21 mouse cellular contexts compared by ENCODE assay signal in genomic region chr5:53176703-53177102, GRCm38 (mm10). TPM values are rescaled to one million over a fixed set of nuclear protein-coding genes. Genes with fewer than 3 reads are reported as not detected.
DNase-seq lines count a peak whose midpoint lies in the region; ATAC-seq and TF ChIP-seq lines count a peak whose summit lies in the region.
"Had no signal": no experiment of that assay in that cellular context is flagged by ENCODE, and none has a peak within 500 bp of the region (broad histone marks: within the 10 kb centered on the region; RNA-seq: fewer than 3 reads in every experiment).

No protein-coding gene starts in this region.

- no peaks in the 10 kb centered on the region for H3K9me3 ChIP-seq in heart, embryonic 12.5 days (replicated peaks)
- no peaks in the 10 kb centered on the region for H3K9me3 ChIP-seq in heart, embryonic 10.5 days
- no peaks in the 10 kb centered on the region for H3K9me3 ChIP-seq in heart, embryonic 16.5 days (replicated peaks; ENCODE audit: control insufficient read depth, low read length)
- H3K9me3 ChIP-seq in lung, embryonic 16.5 days (ENCODE audit: control insufficient read depth, low read length): no peaks in the 10 kb centered on the region
- H3K9me3 ChIP-seq: embryonic facial prominence, embryonic 15.5 days; forebrain, embryonic 10.5 days; hindbrain, embryonic 12.5 days had no signal

- ATAC-seq in heart, embryonic 12.5 days (ENCODE audit: insufficient number of reproducible peaks, low FRiP score): peak; percentile 36; the same call in 1 of the 2 replicates
- peak; percentile 64 for ATAC-seq in heart, embryonic 16.5 days (replicated peaks; ENCODE audit: extremely low read depth, insufficient read depth, low FRiP score)
- 0 out of 2 replicates have a peak, but pooled peaks have one; percentile 20 for ATAC-seq in lung, embryonic 16.5 days (ENCODE audit: low read depth)
- ATAC-seq: activated CD4-positive, CD25-positive, alpha-beta regulatory T cell, adult 4 months; CD4-positive, CD25-positive, alpha-beta regulatory T cell, adult 4 months; inflammation-experienced regulatory T-cells, adult 6 months had no signal

- DNase-seq in cerebellum, adult 2 months: no peak
- no peak for DNase-seq in cerebellum, adult 11-12 months
- no peak for DNase-seq in heart, embryonic 10.5 days (ENCODE audit: low spot score)
- no peak for DNase-seq in heart, adult 11 months
- no peak for DNase-seq in lung, postnatal 25 days (ENCODE audit: low spot score)
- DNase-seq: adrenal gland, adult 2 months; B cell, adult 2 months; embryo, embryonic 11 days; heart, postnatal 36 days; kidney, adult 18-20 months had no signal

- TF ChIP-seq CTCF in cerebellum, adult 2 months (IDR thresholded peaks at IDR 0.05; ENCODE audit: borderline replicate concordance, insufficient read depth, low read depth, low read length): no peak

- H3K9ac ChIP-seq in heart, embryonic 12.5 days: no peak overlapping the region
- H3K9ac ChIP-seq in heart, embryonic 16.5 days (ENCODE audit: low read length): no peak overlapping the region
- no peak overlapping the region for H3K9ac ChIP-seq in lung, embryonic 16.5 days (ENCODE audit: low read length)
- H3K9ac ChIP-seq: embryonic facial prominence, embryonic 15.5 days; hindbrain, embryonic 12.5 days had no signal

- H3K4me3 ChIP-seq in cerebellum, adult 2 months (replicated peaks; ENCODE audit: insufficient read depth, low read depth, low read length): no peak overlapping the region
- no peak overlapping the region for H3K4me3 ChIP-seq in heart, embryonic 12.5 days
- H3K4me3 ChIP-seq in heart, embryonic 10.5 days: no peak overlapping the region
- no peak overlapping the region for H3K4me3 ChIP-seq in heart, embryonic 16.5 days (ENCODE audit: low read length)
- no peak overlapping the region for H3K4me3 ChIP-seq in lung, embryonic 16.5 days (ENCODE audit: low read length)
- H3K4me3 ChIP-seq: embryonic facial prominence, embryonic 15.5 days; erythroblast, embryonic 14.5 days; forebrain, embryonic 10.5 days; hindbrain, embryonic 12.5 days had no signal

- H3K27me3 ChIP-seq in cerebellum, adult 2 months (ENCODE audit: control insufficient read depth, insufficient read depth, low read length): no peaks in the 10 kb centered on the region
- no peaks in the 10 kb centered on the region for H3K27me3 ChIP-seq in heart, embryonic 12.5 days (replicated peaks)
- H3K27me3 ChIP-seq in heart, embryonic 10.5 days (ENCODE audit: insufficient read depth, poor library complexity, severe bottlenecking): no peaks in the 10 kb centered on the region
- no peaks in the 10 kb centered on the region for H3K27me3 ChIP-seq in heart, embryonic 16.5 days (ENCODE audit: control insufficient read depth, insufficient read depth, low read length)
- H3K27me3 ChIP-seq in lung, embryonic 16.5 days (ENCODE audit: control insufficient read depth, insufficient read depth, low read depth, low read length): no peaks in the 10 kb centered on the region
- H3K27me3 ChIP-seq: embryonic facial prominence, embryonic 15.5 days; hindbrain, embryonic 12.5 days had no signal

- no peak for TF ChIP-seq POLR2A in cerebellum, adult 2 months (IDR thresholded peaks at IDR 0.05; ENCODE audit: borderline replicate concordance, insufficient read depth, low read length)

- no peaks in the 10 kb centered on the region for H3K36me3 ChIP-seq in heart, embryonic 12.5 days
- H3K36me3 ChIP-seq in heart, embryonic 10.5 days: no peaks in the 10 kb centered on the region
- no peaks in the 10 kb centered on the region for H3K36me3 ChIP-seq in heart, embryonic 16.5 days (ENCODE audit: control insufficient read depth, insufficient read depth)
- no peaks in the 10 kb centered on the region for H3K36me3 ChIP-seq in lung, embryonic 16.5 days (ENCODE audit: control insufficient read depth, insufficient read depth, low read length)
- H3K36me3 ChIP-seq: embryonic facial prominence, embryonic 15.5 days; forebrain, embryonic 10.5 days; hindbrain, embryonic 12.5 days had no signal

- H3K27ac ChIP-seq in cerebellum, adult 2 months (ENCODE audit: insufficient read depth, low read length): peak overlapping the region; percentile 94
- no peak overlapping the region for H3K27ac ChIP-seq in heart, embryonic 12.5 days (ENCODE audit: poor library complexity, severe bottlenecking)
- no peak overlapping the region for H3K27ac ChIP-seq in heart, embryonic 10.5 days
- no peak overlapping the region for H3K27ac ChIP-seq in heart, embryonic 16.5 days (ENCODE audit: low read length)
- H3K27ac ChIP-seq in lung, embryonic 16.5 days (ENCODE audit: low read length): no peak overlapping the region
- H3K27ac ChIP-seq: embryonic facial prominence, embryonic 15.5 days; forebrain, embryonic 10.5 days; hindbrain, embryonic 12.5 days; kidney, postnatal 0 days had no signal

- no peak overlapping the region for H3K4me2 ChIP-seq in heart, embryonic 12.5 days
- H3K4me2 ChIP-seq in heart, embryonic 16.5 days (ENCODE audit: low read depth, low read length): no peak overlapping the region
- H3K4me2 ChIP-seq in lung, embryonic 16.5 days (ENCODE audit: low read depth, low read length): no peak overlapping the region
- H3K4me2 ChIP-seq: embryonic facial prominence, embryonic 15.5 days; hindbrain, embryonic 12.5 days had no signal

- WGBS in cerebellum, adult 2 months: 20% methylated on average over 6 of the region's 6 CpGs
- WGBS in heart, embryonic 12.5 days: 31% methylated on average over 6 of the region's 6 CpGs
- WGBS in heart, embryonic 10.5 days: 35% methylated on average over 6 of the region's 6 CpGs
- 27% methylated on average over 6 of the region's 6 CpGs for WGBS in heart, embryonic 16.5 days
- 45% methylated on average over 6 of the region's 6 CpGs for WGBS in lung, embryonic 16.5 days

- H3K4me1 ChIP-seq in cerebellum, adult 2 months (ENCODE audit: control insufficient read depth, insufficient read depth, low read length): peaks cover 62% of the 10 kb centered on the region
- H3K4me1 ChIP-seq in heart, embryonic 12.5 days (replicated peaks): peaks cover 20% of the 10 kb centered on the region
- H3K4me1 ChIP-seq in heart, embryonic 10.5 days: peaks cover 12% of the 10 kb centered on the region
- H3K4me1 ChIP-seq in heart, embryonic 16.5 days (ENCODE audit: control insufficient read depth, insufficient read depth, low read length): peaks cover 14% of the 10 kb centered on the region
- H3K4me1 ChIP-seq in lung, embryonic 16.5 days (replicated peaks; ENCODE audit: control insufficient read depth, insufficient read depth, low read length): no peaks in the 10 kb centered on the region
- H3K4me1 ChIP-seq: embryonic facial prominence, embryonic 15.5 days had no signal

RNA-seq across cellular contexts. Expression of gene Sel1l3, which starts 37.0 kb away (rescaled TPM):
- polyA plus RNA-seq in cerebellum, adult 2 months (2012; rRNA removed): 70.8 and 85.1 TPM in 2 replicates
- 1.4 and 1.9 TPM in 2 replicates for polyA plus RNA-seq in heart, embryonic 12.5 days (2016; fragmentation: Nextera tagmentation; extraction: Ambion mirVana)
- 1.7 and 1.9 TPM in 2 replicates for polyA plus RNA-seq in heart, embryonic 10.5 days (2016; fragmentation: Nextera tagmentation; extraction: Ambion mirVana)
- polyA plus RNA-seq in heart, embryonic 16.5 days (2015; fragmentation: Nextera tagmentation; extraction: Ambion mirVana): 0.91 and 1.4 TPM in 2 replicates
- 5.0 and 5.8 TPM in 2 replicates for polyA plus RNA-seq in lung, embryonic 16.5 days (2015; fragmentation: Nextera tagmentation; extraction: Ambion mirVana)
- polyA plus RNA-seq: activated CD4-positive, CD25-positive, alpha-beta regulatory T cell, adult 4 months; erythroblast, embryonic 14.5 days had no signal

Comparison
In these comparisons a context has a peak if more than half of its experiments do, and no peak if none do; other contexts are left out.
1. RNA of gene Sel1l3, which starts 37.0 kb away (polyA plus RNA-seq): 70.8 to 85.1 TPM in cerebellum, adult 2 months; 5.0 to 5.8 TPM in lung, embryonic 16.5 days, 1.7 to 1.9 TPM in heart, embryonic 10.5 days, 1.4 to 1.9 TPM in heart, embryonic 12.5 days and 0.91 to 1.4 TPM in heart, embryonic 16.5 days; every median in the first group is over 10 times any median in the second.
2. Peak in every context shown above with its lines, with median percentiles within 50 percentile points of each other: ATAC-seq.